Mouse (Mus musculus): ENCODE measurements around the gene Cyth2. TPM values are rescaled to one million over a fixed set of nuclear protein-coding genes. Genes with fewer than 3 reads are reported as not detected.

Gene Cyth2
- 10 to 100 TPM; 11.9 to 19.8 (median 16.7) TPM for polyA plus RNA-seq (2017; shearing (Covaris generic))

DNA sequence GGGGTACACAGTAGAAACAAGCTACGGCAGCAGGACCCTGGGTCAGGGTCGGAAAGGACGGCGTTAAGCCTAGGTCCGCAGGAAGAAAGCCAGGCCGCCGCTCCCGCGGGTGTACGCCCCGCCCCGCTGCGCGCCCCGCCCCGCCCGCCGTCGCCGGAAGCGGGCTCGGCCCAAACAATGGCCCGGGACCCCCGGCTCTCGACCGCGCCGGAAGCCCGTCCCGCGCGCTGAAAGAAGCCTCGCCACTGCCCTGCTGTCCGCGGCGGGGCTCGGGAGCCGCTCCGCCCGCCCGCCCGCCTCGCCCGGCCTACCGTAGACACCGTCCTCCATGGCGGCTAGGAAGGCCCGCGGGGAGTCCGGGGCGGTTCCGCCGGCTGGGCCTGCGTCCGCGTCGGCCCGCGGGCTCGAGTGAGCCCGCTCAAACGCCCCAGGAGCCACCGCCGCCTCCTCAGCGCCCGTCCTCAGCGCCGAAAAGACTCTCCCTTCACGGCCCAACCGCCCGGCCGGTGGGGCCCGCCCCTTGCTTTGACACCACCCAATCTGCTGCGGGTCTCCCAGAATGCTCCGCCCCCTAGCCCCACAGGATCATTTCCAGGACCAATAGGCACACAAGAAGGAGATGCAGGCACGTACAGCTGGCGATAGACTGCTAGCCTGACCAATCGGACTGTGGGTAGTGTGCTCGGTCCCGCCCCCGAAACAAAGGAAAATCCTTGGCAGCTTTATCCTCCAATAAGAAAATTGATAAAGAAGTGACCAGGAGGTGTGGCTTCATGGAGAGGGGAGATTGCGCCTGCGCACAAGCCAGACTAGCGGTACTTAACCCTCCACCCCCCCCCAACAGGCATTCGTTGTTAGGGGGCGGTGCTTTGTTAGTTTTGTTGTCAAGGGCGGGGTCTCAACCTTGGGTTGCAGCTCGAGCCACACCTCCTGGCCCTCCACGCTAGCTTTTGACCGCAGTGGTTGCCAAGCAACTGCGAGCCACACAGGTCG is at the start of gene Cyth2:
Cyth2 (minus strand) TSS at position 795 of the 993 bp plus-strand sequence.
- ATAC-seq: peak; percentile 98

- no peak for ATAC-seq
These were observed 48.4 kb upstream of the Cyth2 start for GRCm38 (mm10) chr7:45862804-45863203.

- ATAC-seq: no peak
These were observed 44.6 kb upstream of the Cyth2 start for GRCm38 (mm10) chr7:45859008-45859407.

- no peak for ATAC-seq
These were observed 42.8 kb upstream of the Cyth2 start for GRCm38 (mm10) chr7:45856950-45857901.

- no peak for ATAC-seq
These were observed 38.7 kb upstream of the Cyth2 start for GRCm38 (mm10) chr7:45853089-45853488.

DNA sequence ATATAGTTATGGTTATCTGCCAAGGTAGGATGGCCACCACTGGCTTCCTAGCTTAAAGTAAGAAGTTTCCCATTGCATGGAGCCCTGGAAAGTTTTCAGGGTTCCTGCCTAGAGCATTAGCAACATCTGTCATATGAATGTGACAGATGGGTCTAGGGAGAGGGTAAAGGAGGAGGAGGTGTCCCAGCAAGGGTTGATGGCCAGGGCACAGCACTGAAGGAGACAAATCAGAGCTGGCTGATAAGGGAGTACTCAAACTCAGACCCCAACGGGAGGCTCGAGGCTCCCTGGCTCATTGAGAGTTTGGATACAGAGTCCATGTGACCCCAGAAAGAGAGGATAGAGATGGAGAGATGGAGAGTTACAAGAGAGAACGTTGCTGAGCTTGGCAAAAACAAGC is 36.3 kb upstream of the Cyth2 start:
- ATAC-seq: no peak

DNA sequence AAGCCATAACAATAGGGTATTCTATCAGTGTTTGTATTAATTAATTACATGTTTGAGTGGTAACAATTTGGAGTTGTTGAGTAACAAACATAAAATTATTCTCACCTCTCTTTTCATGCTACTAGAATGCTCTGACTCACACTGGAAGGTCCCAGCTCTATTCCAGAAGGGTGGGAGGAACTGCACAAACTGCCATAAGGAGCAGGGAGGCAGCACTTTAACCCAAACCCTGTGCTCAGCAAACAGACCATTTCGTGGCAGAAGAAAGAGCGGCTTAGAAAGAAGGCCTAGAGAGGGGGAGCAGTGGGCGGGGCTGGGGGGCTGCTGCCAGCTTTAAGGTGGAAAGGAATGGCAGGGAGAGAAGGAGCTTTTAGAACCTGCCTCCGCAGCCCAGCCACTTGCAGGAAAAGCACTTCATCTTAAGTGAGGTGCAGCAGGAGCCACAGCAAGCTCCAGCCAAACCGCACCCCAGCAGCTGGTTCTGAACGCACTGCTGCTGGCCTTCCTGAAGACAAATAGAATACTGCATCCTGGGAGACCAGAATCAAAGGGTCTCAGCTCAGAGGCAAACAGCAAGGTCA is 34.2 kb upstream of the Cyth2 start:
- ATAC-seq: no peak

- no peak for ATAC-seq
These were observed 28.8 kb upstream of the Cyth2 start for GRCm38 (mm10) chr7:45842950-45843744.

GRCm38 (mm10) chr7:45833924-45834323 is 19.5 kb upstream of the Cyth2 start:
- ATAC-seq: no peak

GRCm38 (mm10) chr7:45833148-45833790 is 18.9 kb upstream of the Cyth2 start:
- ATAC-seq: no peak

GRCm38 (mm10) chr7:45832428-45832827 is 18.0 kb upstream of the Cyth2 start:
- no peak for ATAC-seq

GRCm38 (mm10) chr7:45831128-45831525 is 16.7 kb upstream of the Cyth2 start:
- no peak for ATAC-seq

- peak; percentile 98 for ATAC-seq
These were observed 16.2 kb upstream of the Cyth2 start, which contains the start of gene Grwd1 for GRCm38 (mm10) chr7:45830427-45831127. Grwd1 (minus strand) TSS chr7:45830944.

DNA sequence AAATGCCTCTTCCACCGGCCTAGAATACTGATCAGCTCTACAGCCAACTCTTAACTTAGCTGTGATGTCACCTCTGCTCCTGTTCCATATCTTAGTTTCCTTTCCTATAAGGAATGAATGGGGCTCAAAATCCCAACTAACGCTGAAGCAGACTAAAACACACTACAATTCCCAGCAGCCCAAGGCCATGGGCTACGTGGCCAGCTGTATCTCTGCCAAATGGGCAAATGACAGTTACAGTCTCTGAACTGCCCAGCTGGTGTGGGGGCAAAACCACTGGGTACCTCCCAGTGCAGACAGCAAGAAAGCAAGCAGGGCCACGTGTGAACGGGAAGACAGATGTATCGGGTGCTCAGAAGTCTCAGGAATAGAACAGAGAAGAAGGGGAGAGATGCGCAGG is 12.2 kb upstream of the Cyth2 start:
- no peak for ATAC-seq

GRCm38 (mm10) chr7:45824598-45824997 is 10.2 kb upstream of the Cyth2 start, which contains the start of gene Kcnj14:
Kcnj14 (minus strand) TSS chr7:45824782.
- no peak for ATAC-seq

DNA sequence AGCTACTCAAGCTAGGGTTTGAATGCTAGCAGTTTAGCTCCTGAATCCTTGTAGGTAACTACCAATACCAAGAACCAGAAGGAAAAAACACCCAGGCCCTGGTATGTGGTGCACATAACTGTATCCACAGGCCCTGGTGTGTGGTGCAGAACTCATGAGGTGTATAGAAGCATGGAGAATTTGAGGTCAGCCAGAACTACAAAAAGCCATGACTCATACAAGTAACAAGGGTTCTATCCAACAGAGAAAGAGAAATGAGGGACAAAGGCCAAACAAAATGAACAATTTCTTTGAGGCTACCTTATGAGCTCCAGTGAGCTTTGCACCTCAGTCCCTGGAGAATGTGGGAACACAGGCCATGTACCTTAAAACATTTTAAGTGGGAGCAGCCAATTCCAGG is 6.5 kb upstream of the Cyth2 start:
- ATAC-seq: no peak

DNA sequence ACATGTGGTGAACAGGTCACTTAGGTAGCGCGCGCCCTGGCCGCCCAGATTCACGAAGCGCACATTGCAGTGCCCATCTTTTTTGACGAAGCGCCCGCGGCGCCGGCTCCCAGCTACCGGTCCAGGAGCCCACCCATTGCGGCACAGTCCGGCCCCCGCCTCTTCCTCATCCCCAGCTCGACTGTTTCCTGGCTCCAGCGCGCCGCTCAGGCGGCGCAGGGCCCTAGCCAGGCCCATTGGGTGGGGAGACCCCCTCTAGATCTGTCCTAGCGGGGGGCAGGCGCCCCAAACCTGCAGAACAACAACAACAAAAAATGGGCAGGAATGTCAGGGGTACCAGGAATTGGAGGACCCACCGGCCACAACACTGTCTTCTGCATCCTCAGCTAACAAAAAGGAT is 5.5 kb upstream of the Cyth2 start:
- ATAC-seq: no peak

DNA sequence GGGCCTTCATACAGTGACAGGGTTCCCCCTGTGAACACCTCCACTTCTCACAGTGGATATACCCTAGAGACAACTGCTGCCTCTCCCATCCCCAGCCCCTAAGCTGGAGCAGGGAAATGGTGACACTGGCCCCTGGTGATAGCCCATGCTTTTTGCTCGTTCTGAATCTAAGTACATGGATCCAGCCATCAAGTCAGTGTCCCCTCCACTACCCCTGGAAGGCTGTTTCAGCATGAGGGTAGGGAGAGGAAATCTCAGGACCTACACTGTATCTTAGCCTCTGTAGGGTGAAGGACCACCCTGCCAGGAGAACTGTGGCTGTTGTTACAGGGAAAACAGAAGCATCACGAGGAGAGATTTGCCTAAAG is 1.6 kb upstream of the Cyth2 start:
- no peak for ATAC-seq

DNA sequence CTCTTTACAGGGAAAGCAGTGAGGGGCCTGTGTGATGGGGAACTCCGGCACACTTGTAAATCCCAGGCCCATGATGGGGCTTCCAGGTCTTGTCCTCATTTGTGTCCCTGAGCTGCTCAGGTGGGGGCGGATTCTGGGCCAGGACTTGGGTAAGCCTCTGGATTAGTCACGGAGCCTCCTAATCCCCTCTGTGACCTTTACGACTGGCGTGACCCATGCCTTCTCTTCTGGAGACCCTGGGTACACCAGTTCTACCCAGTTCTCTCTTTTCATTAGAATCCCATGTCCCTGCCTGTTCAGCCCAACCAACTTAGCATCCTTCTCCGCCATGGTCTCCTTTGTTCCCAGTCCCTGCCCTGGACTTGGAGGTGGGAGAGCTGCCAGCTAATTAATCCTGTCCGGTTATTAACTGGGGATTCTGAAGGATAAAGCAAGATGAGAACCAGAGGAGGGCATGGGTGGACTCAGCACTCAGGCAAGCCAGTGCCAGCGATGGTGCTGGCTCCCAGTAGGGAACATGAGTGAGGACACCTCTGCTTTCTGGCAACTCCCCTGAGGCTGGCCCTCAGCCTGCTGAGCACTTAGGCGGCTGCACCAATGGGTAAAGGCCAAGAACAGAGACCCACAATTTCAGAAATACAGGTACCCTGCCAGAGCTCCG is 1.1 kb upstream of the Cyth2 start:
- no peak for ATAC-seq

DNA sequence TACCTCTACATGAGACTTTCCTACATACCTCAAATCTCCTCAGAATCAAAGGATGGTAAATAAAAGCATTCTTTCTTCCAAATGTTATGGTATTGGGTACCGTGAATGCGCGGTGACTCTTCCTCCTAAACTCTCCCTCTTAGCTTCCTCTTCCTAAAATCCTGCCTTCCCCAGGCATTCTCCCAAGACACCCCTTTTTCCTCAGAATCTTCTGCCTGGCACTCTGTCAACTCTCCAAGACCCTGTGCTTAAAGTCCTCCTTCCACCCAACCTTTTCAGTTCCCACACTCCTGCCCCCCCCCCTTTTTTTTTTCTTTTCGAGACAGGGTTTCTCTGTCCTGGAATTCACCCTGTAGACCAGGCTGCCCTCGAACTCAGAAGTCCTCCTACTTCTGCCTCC is 460 bp upstream of the Cyth2 start:
- no peak for ATAC-seq
